Mouse (Mus musculus) neural tube, embryonic 11.5 days (tissue): ENCODE measurements at regions not wholly inside any gene's neighbourhood (a gene's known extent, or its start where the extent isn't known, plus 50 kb on each side); places are given as distances from the start of the nearest gene placed in this dataset.

Source experiments
- ATAC-seq: fragments of 200-750 bp; cut with Nextera tagmentation; 2 replicates; pipeline ENCODE4 v1.8.0; 2017; ENCODE audit warnings: moderate number of reproducible peaks, mild to moderate bottlenecking, moderate TSS enrichment, moderate library complexity; ENCODE audit not compliant: insufficient read depth, low FRiP score, low TSS enrichment
- DNase-seq: peaks from one replicate; pipeline ENCODE4 v3.0.0-alpha.2; 2015; ENCODE audit warnings: low spot score
- H3K27ac ChIP-seq: fragments of 300-500 bp; sonication (generic); 2 replicates; pipeline ENCODE4 v1.5.1; 2014; ENCODE audit warnings: low read depth, mild to moderate bottlenecking, low read length
- H3K27me3 ChIP-seq: fragments of 300-500 bp; sonication (generic); 2 replicates; pipeline ENCODE4 v1.6.1; 2014; ENCODE audit warnings: mild to moderate bottlenecking, low read length, mixed read lengths; ENCODE audit not compliant: control insufficient read depth, insufficient read depth
- H3K36me3 ChIP-seq: fragments of 300-500 bp; sonication (generic); 2 replicates; pipeline ENCODE4 v1.6.1; 2014; ENCODE audit warnings: mild to moderate bottlenecking, low read length, moderate library complexity, mixed read lengths; ENCODE audit not compliant: control insufficient read depth, insufficient read depth
- H3K4me1 ChIP-seq: fragments of 300-500 bp; sonication (generic); 2 replicates; pipeline ENCODE4 v1.6.1; 2014; ENCODE audit warnings: low read length, mixed read lengths; ENCODE audit not compliant: control insufficient read depth, insufficient read depth
- H3K4me2 ChIP-seq: fragments of 300-500 bp; sonication (generic); 2 replicates; pipeline ENCODE4 v1.6.1; 2014; ENCODE audit warnings: low read depth, mild to moderate bottlenecking, moderate library complexity
- H3K4me3 ChIP-seq: fragments of 300-500 bp; sonication (generic); 2 replicates; pipeline ENCODE4 v1.5.1; 2014; ENCODE audit warnings: low read depth, low read length
- H3K9ac ChIP-seq: fragments of 300-500 bp; sonication (generic); 2 replicates; pipeline ENCODE4 v1.6.1; 2014; ENCODE audit warnings: mild to moderate bottlenecking, low read length
- H3K9me3 ChIP-seq: fragments of 300-500 bp; sonication (generic); 2 replicates; pipeline ENCODE4 v1.6.1; 2016; ENCODE audit warnings: low read length; ENCODE audit not compliant: control insufficient read depth
- WGBS: fragments of 180-500 bp; shearing (Covaris S2); extraction: QIAGEN DNeasy Blood & Tissue Kit; methylation state at CpG from one replicate; pipeline ENCODE4 v1.1.7; 2014; 5-methylcytosine and 5-hydroxymethylcytosine counted together

- Histone ChIP-seq H3K27me3 (no peaks in the 10 kb centered on the region), H3K4me3 (no peak overlapping the region), H3K9ac (no peak overlapping the region), H3K4me1 (peaks cover 18% of the 10 kb centered on the region), H3K4me2 (no peak overlapping the region), H3K36me3 (no peaks in the 10 kb centered on the region), H3K9me3 (no peaks in the 10 kb centered on the region), H3K27ac (0 out of 2 replicates have a peak overlapping the region, but pooled peaks have one; percentile 7)
- DNase-seq = peak; percentile 32
- ATAC-seq = no peak
- WGBS = 2% methylated on average over 8 of the region's 8 CpGs
Measured at GRCm38 (mm10) chr8:107820174-107820760, 122.2 kb upstream of the Zfhx3 start.

GRCm38 (mm10) chr8:107821522-107821921, 120.9 kb upstream of the Zfhx3 start:
- H3K4me1 ChIP-seq = peaks cover 18% of the 10 kb centered on the region
- H3K36me3 ChIP-seq = no peaks in the 10 kb centered on the region
- H3K27me3 ChIP-seq = no peaks in the 10 kb centered on the region
- no peak for ATAC-seq
- no peak overlapping the region for H3K9ac ChIP-seq
- no peak overlapping the region for H3K4me3 ChIP-seq
- WGBS = 55% methylated on average over 6 of the region's 6 CpGs
- DNase-seq = no peak
- no peaks in the 10 kb centered on the region for H3K9me3 ChIP-seq
- H3K4me2 ChIP-seq = no peak overlapping the region
- peak overlapping the region; percentile 75; the same call in 1 of the 2 replicates for H3K27ac ChIP-seq

GRCm38 (mm10) chr8:107824096-107824495, 118.3 kb upstream of the Zfhx3 start:
- DNase-seq = no peak
- Histone ChIP-seq H3K9me3 (no peaks in the 10 kb centered on the region), H3K4me2 (peak overlapping the region; percentile 49), H3K9ac (peak overlapping the region; percentile 53), H3K27me3 (no peaks in the 10 kb centered on the region), H3K4me3 (no peak overlapping the region; the same call in 1 of the 2 replicates), H3K36me3 (no peaks in the 10 kb centered on the region), H3K4me1 (peaks cover 16% of the 10 kb centered on the region), H3K27ac (no peak overlapping the region)
- no peak for ATAC-seq
- WGBS = 12% methylated on average over 7 of the region's 7 CpGs

- Histone ChIP-seq H3K9me3 (no peaks in the 10 kb centered on the region), H3K27ac (peak overlapping the region; percentile 49; the same call in 1 of the 2 replicates), H3K36me3 (no peaks in the 10 kb centered on the region), H3K27me3 (no peaks in the 10 kb centered on the region), H3K9ac (peak overlapping the region; percentile 53), H3K4me2 (peak overlapping the region; percentile 49), H3K4me1 (peaks cover 16% of the 10 kb centered on the region), H3K4me3 (peak overlapping the region; percentile 18; the same call in 1 of the 2 replicates)
- WGBS = under 1% methylated on average over 14 of the region's 14 CpGs
- DNase-seq (peak; percentile 55), ATAC-seq (no peak)
Measured at GRCm38 (mm10) chr8:107824640-107825039, 117.8 kb upstream of the Zfhx3 start.

- Histone ChIP-seq H3K4me3 (no peak overlapping the region), H3K9me3 (no peaks in the 10 kb centered on the region), H3K4me1 (peaks cover 5% of the 10 kb centered on the region), H3K27ac (no peak overlapping the region), H3K4me2 (no peak overlapping the region), H3K36me3 (no peaks in the 10 kb centered on the region), H3K27me3 (no peaks in the 10 kb centered on the region), H3K9ac (no peak overlapping the region)
- no peak for DNase-seq
- ATAC-seq = no peak
- WGBS = 61% methylated on average over 17 of the region's 17 CpGs
Measured at GRCm38 (mm10) chr8:107827500-107828125, 114.8 kb upstream of the Zfhx3 start.

GRCm38 (mm10) chr8:107828541-107828940, 113.9 kb upstream of the Zfhx3 start:
- 86% methylated on average over 5 of the region's 5 CpGs for WGBS
- no peak for ATAC-seq
- no peak for DNase-seq
- Histone ChIP-seq H3K27ac (no peak overlapping the region; the same call in 1 of the 2 replicates), H3K9ac (no peak overlapping the region), H3K9me3 (no peaks in the 10 kb centered on the region), H3K4me1 (peaks cover 5% of the 10 kb centered on the region), H3K27me3 (no peaks in the 10 kb centered on the region), H3K36me3 (no peaks in the 10 kb centered on the region), H3K4me2 (no peak overlapping the region), H3K4me3 (no peak overlapping the region)

- H3K9me3 ChIP-seq = no peaks in the 10 kb centered on the region
- H3K27me3 ChIP-seq = no peaks in the 10 kb centered on the region
- H3K4me2 ChIP-seq = no peak overlapping the region
- no peak overlapping the region for H3K4me3 ChIP-seq
- no peaks in the 10 kb centered on the region for H3K4me1 ChIP-seq
- DNase-seq = no peak
- H3K9ac ChIP-seq = no peak overlapping the region
- WGBS = 70% methylated on average over 10 of the region's 10 CpGs
- H3K36me3 ChIP-seq = no peaks in the 10 kb centered on the region
- ATAC-seq = no peak
- H3K27ac ChIP-seq = no peak overlapping the region
Measured at GRCm38 (mm10) chr8:107833481-107833880, 109.0 kb upstream of the Zfhx3 start.

GRCm38 (mm10) chr8:107846141-107846540, 96.3 kb upstream of the Zfhx3 start:
- Histone ChIP-seq H3K4me3 (no peak overlapping the region), H3K27ac (no peak overlapping the region), H3K9me3 (no peaks in the 10 kb centered on the region), H3K9ac (no peak overlapping the region), H3K27me3 (no peaks in the 10 kb centered on the region), H3K4me2 (no peak overlapping the region), H3K4me1 (no peaks in the 10 kb centered on the region), H3K36me3 (no peaks in the 10 kb centered on the region)
- ATAC-seq (no peak), DNase-seq (no peak)
- WGBS = 88% methylated on average over 3 of the region's 3 CpGs
